Mouse (Mus musculus) lung, adult 18-20 months (tissue): ENCODE results near the gene Ndrg2.
"Not testable (repeated sequence)": the region's sequence is repeated elsewhere in the genome, so short reads cannot be mapped to it uniquely, and the experiment has no call there.

Experiments
- DNase-seq, 2 experiments: peaks; one replicate each; pipeline ENCODE4 v3.0.0; 2022; ENCODE audit warnings: mixed read lengths in 2 of 2

Gene Ndrg2

DNA sequence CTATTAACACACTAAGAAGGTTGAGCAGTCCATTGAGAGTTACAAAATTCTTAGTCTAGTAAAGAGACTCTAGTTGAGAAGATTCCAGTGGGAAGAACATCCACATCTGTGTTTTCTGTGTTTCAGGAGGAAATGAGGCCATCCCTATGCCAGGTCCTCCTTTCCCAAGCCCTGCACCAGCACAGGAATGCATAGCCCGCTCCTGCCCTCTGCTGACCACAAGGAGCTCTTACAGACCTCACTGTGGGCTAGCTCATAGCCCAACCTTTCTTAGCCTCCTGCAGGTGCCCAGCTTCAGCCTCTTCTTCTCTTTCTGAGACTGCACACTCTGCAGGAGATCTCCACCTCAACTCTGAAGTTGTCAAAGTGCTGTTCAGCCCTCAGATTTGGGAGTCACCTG, 50.4 kb downstream of the Ndrg2 start:
- not testable (repeated sequence) for DNase-seq

DNA sequence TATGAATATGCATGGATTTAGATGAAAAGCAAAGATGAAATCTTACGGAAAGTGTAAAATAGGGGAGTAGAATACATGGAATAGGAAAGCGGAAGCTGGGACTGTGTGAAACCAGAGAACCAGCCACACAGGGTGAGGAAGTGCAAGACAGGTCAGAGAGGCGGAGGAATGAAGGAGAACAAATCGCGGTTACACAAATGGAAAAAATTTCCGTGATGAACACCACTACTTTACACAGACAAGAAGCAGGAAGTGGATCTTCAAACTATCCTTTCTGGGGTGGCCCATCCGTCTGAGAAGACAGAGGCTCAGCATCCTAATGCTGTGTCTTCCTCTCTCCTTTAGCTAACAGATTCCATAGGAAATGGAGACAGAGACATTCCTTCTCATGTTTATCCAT, 58.7 kb downstream of the Ndrg2 start:
- DNase-seq: not testable (repeated sequence)
